Mouse (Mus musculus) heart, postnatal 4 days (tissue): ENCODE results near the gene Sf3a2. TPM values are rescaled to one million over a fixed set of nuclear protein-coding genes. Genes with fewer than 3 reads are reported as not detected.

Experiments
- microRNA-seq, 2 experiments: library from miRNA; unstranded; fragments of <30 nt; microRNA quantifications; one replicate each; pipeline ENCODE4 v1.2.0; 2021 to 2022
- total RNA-seq, 2 experiments: library from RNA; stranded (reverse); gene quantifications; 2 replicates each; pipeline ENCODE4 v1.2.3; 2021

The Sf3a2 gene
- total RNA-seq, 2 experiments from 2014 or later = 46.0 to 51.7 TPM

Small RNAs within 50 kb of the gene (microRNA-seq; reads per million reads assigned to microRNA genes)
- 4.1 to 5.3 reads per million in 2 experiments for gene Mir1982

Other genes with a start within 250 kb of the Sf3a2 start
- 10 to 100 TPM; 22.4 to 26.2 TPM for gene Rexo1, start 236.6 kb upstream of the Sf3a2 start, total RNA-seq
- gene Klf16, start 220.9 kb upstream of the Sf3a2 start, total RNA-seq = 10 to 100 TPM in 1 of 2 experiments, 1 to 10 TPM in 1; 9.6 to 10.4 TPM
- 10 to 100 TPM; 93.6 to 95.0 TPM for gene Abhd17a, start 207.9 kb upstream of the Sf3a2 start, total RNA-seq
- gene Scamp4, start 195.3 kb upstream of the Sf3a2 start, total RNA-seq = 10 to 100 TPM; 27.0 to 30.4 TPM
- gene Adat3, start 195.3 kb upstream of the Sf3a2 start, total RNA-seq = 1 to 10 TPM; 2.6 to 2.9 TPM
- gene Gm49322, start 192.2 kb upstream of the Sf3a2 start, total RNA-seq = 1 to 10 TPM in 1 of 2 experiments, under 1 TPM in 1; 0.79 to 1.2 TPM
- gene Csnk1g2, start 175.4 kb upstream of the Sf3a2 start, total RNA-seq = 100 to 1,000 TPM; 142 to 162 TPM
- 10 to 100 TPM; 42.2 to 42.4 TPM for gene Btbd2, start 141.1 kb upstream of the Sf3a2 start, total RNA-seq
- 100 to 1,000 TPM; 105 TPM for gene Mknk2, start 120.1 kb upstream of the Sf3a2 start, total RNA-seq
- 10 to 100 TPM; 12.5 to 13.0 TPM for gene Mob3a, start 96.2 kb upstream of the Sf3a2 start, total RNA-seq
- gene Izumo4, start 96.0 kb upstream of the Sf3a2 start, total RNA-seq = 1 to 10 TPM; 3.2 to 4.6 TPM
- gene Ap3d1, start 55.9 kb upstream of the Sf3a2 start, total RNA-seq = 10 to 100 TPM; 47.8 to 53.8 TPM
- gene Dot1l, start 43.0 kb upstream of the Sf3a2 start, total RNA-seq = 10 to 100 TPM; 75.6 to 76.8 TPM
- 10 to 100 TPM; 36.2 to 37.1 TPM for gene Plekhj1, start 428 bp downstream of the Sf3a2 start, total RNA-seq
- 1 to 10 TPM in 1 of 2 experiments, under 1 TPM in 1; 0.61 to 1.0 TPM for gene Amh, start 7.0 kb downstream of the Sf3a2 start, total RNA-seq
- gene Jsrp1, start 15.3 kb downstream of the Sf3a2 start, total RNA-seq = 1 to 10 TPM in 1 of 2 experiments, under 1 TPM in 1; 0.62 to 1.6 TPM
- 1,000 to 10,000 TPM; 1,002 to 1,049 TPM for gene Oaz1, start 28.5 kb downstream of the Sf3a2 start, total RNA-seq
- 1 to 10 TPM; 1.8 to 2.5 TPM for gene Lingo3, start 45.8 kb downstream of the Sf3a2 start, total RNA-seq
- 10 to 100 TPM; 29.9 to 35.0 TPM for gene Lsm7, start 57.0 kb downstream of the Sf3a2 start, total RNA-seq
- 10 to 100 TPM; 23.4 to 24.8 TPM for gene Sppl2b, start 57.1 kb downstream of the Sf3a2 start, total RNA-seq
- gene Tmprss9, start 73.7 kb downstream of the Sf3a2 start, total RNA-seq = not detected
- gene Timm13, start 102.8 kb downstream of the Sf3a2 start, total RNA-seq = 100 to 1,000 TPM; 162 to 169 TPM
- gene Lmnb2, start 120.0 kb downstream of the Sf3a2 start, total RNA-seq = 10 to 100 TPM; 15.5 to 17.2 TPM
- 1 to 10 TPM; 6.4 to 9.5 TPM for gene Gadd45b, start 131.9 kb downstream of the Sf3a2 start, total RNA-seq
- under 1 TPM; 0.38 to 0.47 TPM for gene Gng7, start 216.7 kb downstream of the Sf3a2 start, total RNA-seq
- not detected for gene Diras1, start 227.5 kb downstream of the Sf3a2 start, total RNA-seq
- 1 to 10 TPM; 7.6 to 7.8 TPM for gene Slc39a3, start 239.2 kb downstream of the Sf3a2 start, total RNA-seq